Mouse (Mus musculus): ENCODE measurements around the gene Wdr89. TPM values are rescaled to one million over a fixed set of nuclear protein-coding genes. Genes with fewer than 3 reads are reported as not detected.

The Wdr89 gene
- polyA plus RNA-seq (2014; fragmentation: Illumina TruSeq; extraction: RNeasy Lipid Tissue Mini Kit (QIAGEN cat#74804); ENCODE audit: low read depth, low replicate concordance), result 6.4 TPM

DNA sequence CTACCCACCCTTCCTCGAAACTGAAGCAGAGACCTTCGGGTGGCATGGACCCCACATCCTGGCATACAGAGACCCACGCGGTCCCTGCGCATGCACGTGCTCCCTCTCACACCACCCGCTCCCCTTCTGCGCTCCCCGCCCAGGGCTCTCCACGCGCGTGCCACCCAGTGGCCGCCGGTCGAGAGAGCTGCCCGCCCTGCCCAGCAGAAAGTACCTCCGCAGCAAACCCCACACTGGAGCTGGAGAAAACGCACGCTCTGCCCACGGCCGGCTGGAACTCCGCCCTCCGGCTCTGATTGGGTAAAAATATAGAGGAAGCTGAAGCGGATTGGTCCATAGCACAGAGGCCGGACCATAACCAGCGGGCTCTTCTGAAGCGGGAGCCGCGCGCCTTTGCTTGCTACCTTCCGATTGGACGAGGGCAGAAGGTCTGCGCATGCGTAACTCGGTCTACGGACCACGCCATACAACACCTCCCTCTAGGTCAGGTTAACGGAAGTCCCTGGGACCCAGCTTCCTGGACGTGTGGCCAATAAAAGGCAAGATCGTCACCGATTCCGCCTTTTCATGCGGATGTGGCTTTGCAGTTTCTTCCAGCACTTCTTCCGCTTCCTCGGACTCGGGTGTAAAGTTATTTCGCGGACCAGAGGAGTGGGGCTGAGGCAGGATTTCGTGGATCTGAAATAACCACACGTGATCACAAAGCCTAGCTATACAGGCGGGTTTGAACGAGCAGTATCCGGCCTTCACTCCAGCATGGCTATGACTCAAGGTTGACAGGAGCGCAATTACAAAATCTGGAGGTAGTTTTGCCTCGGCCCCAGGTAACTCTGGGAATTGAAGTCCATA is at the start of gene Wdr89:
Gene Wdr89, minus strand, starts transcription at position 280 of the 849 bp plus-strand sequence.

DNA sequence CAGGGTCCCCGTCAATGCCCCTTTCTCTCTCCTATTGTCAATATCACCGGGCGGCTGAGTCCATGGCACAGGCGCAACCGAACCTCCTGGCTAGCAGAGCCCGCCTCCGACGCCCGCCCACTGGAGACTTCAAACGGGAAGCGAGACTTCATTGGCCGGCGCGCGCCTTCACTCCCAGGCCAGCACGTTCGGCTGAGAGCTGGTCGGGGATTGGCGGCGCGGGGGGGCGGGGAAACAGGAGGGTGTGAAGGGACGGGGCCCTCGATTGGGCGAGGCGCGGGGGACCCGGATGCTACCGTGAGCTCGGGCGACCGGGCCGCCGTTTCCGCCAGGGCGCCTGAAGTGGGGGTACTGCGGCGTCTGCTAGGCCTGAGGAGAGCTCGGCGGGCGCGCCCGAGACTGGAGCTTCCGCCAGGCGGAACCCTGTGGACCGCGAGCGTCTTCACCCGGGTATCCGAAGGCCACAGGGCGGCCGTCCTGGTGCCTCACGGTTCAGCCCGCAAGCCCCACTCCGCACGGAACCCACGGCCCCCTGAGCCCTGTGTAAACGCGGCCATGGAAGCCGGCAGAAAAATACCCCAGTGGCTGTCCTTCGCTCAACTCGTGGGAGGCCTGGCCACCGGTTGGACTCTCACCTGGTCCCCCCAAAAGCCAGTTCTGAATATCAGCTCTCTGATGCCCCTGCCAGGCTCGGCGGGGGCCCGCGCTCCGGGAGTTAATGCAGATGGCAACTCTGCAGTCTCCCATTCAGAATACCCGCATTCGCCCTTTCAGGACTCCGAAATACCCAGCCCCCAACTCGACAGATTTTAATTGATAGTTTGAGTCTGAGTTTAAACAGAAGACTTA is 73.0 kb downstream of the Wdr89 start, which contains the start of gene Ppp2r5e:
Gene Ppp2r5e, minus strand, starts transcription at position 92 of the 849 bp plus-strand sequence.

Other genes with a start within 250 kb of the Wdr89 start
- gene Ppp2r5e, start 73.3 kb downstream of the Wdr89 start, polyA plus RNA-seq (2014; fragmentation: Illumina TruSeq; extraction: RNeasy Lipid Tissue Mini Kit (QIAGEN cat#74804); ENCODE audit: low read depth, low replicate concordance), result 22.2 TPM
- gene Sgpp1, start 66.2 kb upstream of the Wdr89 start, polyA plus RNA-seq (2014; fragmentation: Illumina TruSeq; extraction: RNeasy Lipid Tissue Mini Kit (QIAGEN cat#74804); ENCODE audit: low read depth, low replicate concordance), result 165 TPM
- gene Syne2, start 148.6 kb upstream of the Wdr89 start, polyA plus RNA-seq (2014; fragmentation: Illumina TruSeq; extraction: RNeasy Lipid Tissue Mini Kit (QIAGEN cat#74804); ENCODE audit: low read depth, low replicate concordance), result 116 TPM